Mouse (Mus musculus) yolk sac, embryonic 10.5 days (tissue): ENCODE measurements around the gene Kcnip1.

Experiments used
- DNase-seq: peaks from one replicate; pipeline ENCODE4 v3.0.0-alpha.2; 2017; ENCODE audit warnings: low spot score

Kcnip1 gene

GRCm38 (mm10) chr11:33992938-33993337, at the start of gene Kcnip1:
Kcnip1 (minus strand) TSS chr11:33993152.
- DNase-seq, result no peak

- DNase-seq, result no peak
These were observed 47.1 kb upstream of the Kcnip1 start for GRCm38 (mm10) chr11:34040061-34040460.

- DNase-seq, result no peak
These were observed 43.1 kb upstream of the Kcnip1 start for GRCm38 (mm10) chr11:34035909-34036658.

- DNase-seq, result no peak
These were observed 41.8 kb upstream of the Kcnip1 start for GRCm38 (mm10) chr11:34034794-34035193.

- DNase-seq, result no peak
These were observed 41.1 kb upstream of the Kcnip1 start for GRCm38 (mm10) chr11:34034008-34034505.

GRCm38 (mm10) chr11:34031015-34031805, 38.3 kb upstream of the Kcnip1 start:
- peak; percentile 3 for DNase-seq

- DNase-seq, result no peak
These were observed 36.7 kb upstream of the Kcnip1 start for GRCm38 (mm10) chr11:34029658-34030057.

- DNase-seq, result no peak
These were observed 32.1 kb upstream of the Kcnip1 start for GRCm38 (mm10) chr11:34025091-34025490.

GRCm38 (mm10) chr11:34012007-34012652, 19.2 kb upstream of the Kcnip1 start:
- no peak for DNase-seq

- peak; percentile 6 for DNase-seq
These were observed 17.9 kb upstream of the Kcnip1 start for GRCm38 (mm10) chr11:34010859-34011172.

- no peak for DNase-seq
These were observed 17.3 kb upstream of the Kcnip1 start for GRCm38 (mm10) chr11:34010133-34010858.

GRCm38 (mm10) chr11:34009316-34010087, 16.6 kb upstream of the Kcnip1 start:
- no peak for DNase-seq

GRCm38 (mm10) chr11:34008702-34009101, 15.8 kb upstream of the Kcnip1 start:
- peak; percentile 17 for DNase-seq

- no peak for DNase-seq
These were observed 15.3 kb upstream of the Kcnip1 start for GRCm38 (mm10) chr11:34008214-34008613.

- no peak for DNase-seq
These were observed 14.7 kb upstream of the Kcnip1 start for GRCm38 (mm10) chr11:34007616-34008015.

- no peak for DNase-seq
These were observed 9.6 kb upstream of the Kcnip1 start for GRCm38 (mm10) chr11:34002593-34002965.

- DNase-seq, result no peak
These were observed 9.1 kb upstream of the Kcnip1 start for GRCm38 (mm10) chr11:34001938-34002592.

GRCm38 (mm10) chr11:34000416-34000815, 7.5 kb upstream of the Kcnip1 start:
- no peak for DNase-seq

- no peak for DNase-seq
These were observed 5.3 kb upstream of the Kcnip1 start for GRCm38 (mm10) chr11:33998244-33998643.

- no peak for DNase-seq
These were observed 544 bp upstream of the Kcnip1 start for GRCm38 (mm10) chr11:33993496-33993895.

GRCm38 (mm10) chr11:33990002-33990401, 3.0 kb downstream of the Kcnip1 start:
- no peak for DNase-seq
